Comparison of ENCODE assay signal across 21 mouse cellular contexts in genomic region chr2:75112751-75113150, GRCm38 (mm10).
DNase-seq lines count a peak whose midpoint lies in the region; ATAC-seq and TF ChIP-seq lines count a peak whose summit lies in the region.
"Had no signal": no experiment of that assay in that cellular context is flagged by ENCODE, and none has a peak within 500 bp of the region (broad histone marks: within the 10 kb centered on the region; RNA-seq: fewer than 3 reads in every experiment).

No protein-coding gene starts in this region.

- H3K4me1 ChIP-seq in heart, embryonic 11.5 days (ENCODE audit: control insufficient read depth, insufficient read depth, low read length): no peaks in the 10 kb centered on the region; the same call in 1 of the 2 replicates
- no peaks in the 10 kb centered on the region for H3K4me1 ChIP-seq in stomach, postnatal 0 days (replicated peaks; ENCODE audit: control insufficient read depth, insufficient read depth)
- H3K4me1 ChIP-seq: intestine, embryonic 15.5 days had no signal

- H3K9me3 ChIP-seq in heart, embryonic 11.5 days (replicated peaks; ENCODE audit: control insufficient read depth, low read length): no peaks in the 10 kb centered on the region
- no peaks in the 10 kb centered on the region for H3K9me3 ChIP-seq in stomach, postnatal 0 days (ENCODE audit: control insufficient read depth, low read length)
- H3K9me3 ChIP-seq: intestine, embryonic 15.5 days had no signal

- no peak overlapping the region for H3K27ac ChIP-seq in heart, embryonic 11.5 days (ENCODE audit: low read depth, low read length)
- no peak overlapping the region for H3K27ac ChIP-seq in stomach, postnatal 0 days (replicated peaks)
- H3K27ac ChIP-seq: hindbrain, embryonic 14.5 days; intestine, embryonic 15.5 days had no signal

- H3K27me3 ChIP-seq in heart, embryonic 11.5 days (ENCODE audit: control insufficient read depth, insufficient read depth, low read length): no peaks in the 10 kb centered on the region
- no peaks in the 10 kb centered on the region for H3K27me3 ChIP-seq in stomach, postnatal 0 days (ENCODE audit: control insufficient read depth, insufficient read depth, low read length)
- H3K27me3 ChIP-seq: intestine, embryonic 15.5 days had no signal

- TF ChIP-seq CTCF in stomach, postnatal 0 days (IDR thresholded peaks at IDR 0.05; ENCODE audit: low read depth): no peak

- no peak overlapping the region for H3K4me2 ChIP-seq in heart, embryonic 11.5 days
- H3K4me2 ChIP-seq in stomach, postnatal 0 days (replicated peaks; ENCODE audit: low read depth): no peak overlapping the region
- H3K4me2 ChIP-seq: hindbrain, embryonic 14.5 days; intestine, embryonic 15.5 days had no signal

- ATAC-seq in heart, embryonic 11.5 days (replicated peaks; ENCODE audit: insufficient number of reproducible peaks, low FRiP score, low TSS enrichment): no peak
- no peak for ATAC-seq in stomach, postnatal 0 days (ENCODE audit: low FRiP score, low TSS enrichment)
- ATAC-seq: forebrain, postnatal 0 days; intestine, embryonic 15.5 days; liver, postnatal 0 days had no signal

- no peak overlapping the region for H3K9ac ChIP-seq in heart, embryonic 11.5 days (ENCODE audit: low read depth, low read length)
- H3K9ac ChIP-seq in stomach, postnatal 0 days (ENCODE audit: low read length): no peak overlapping the region
- H3K9ac ChIP-seq: forebrain, postnatal 0 days; hindbrain, embryonic 14.5 days; intestine, embryonic 15.5 days; liver, postnatal 0 days had no signal

- peak; percentile 94 for DNase-seq in heart, adult 11 months
- DNase-seq in ovary, adult 18-20 months (ENCODE audit: low spot score): peak; percentile 26
- no peak for DNase-seq in ovary, postnatal 14 days (ENCODE audit: low spot score)
- DNase-seq in gastrocnemius, postnatal 25 days: peak; percentile 18
- peak; percentile 53 for DNase-seq in heart, postnatal 4 days
- DNase-seq in layer of hippocampus, postnatal 25 days (ENCODE audit: extremely low spot score in 1 of 2, low spot score in 1 of 2): no peak
- no peak for DNase-seq in stomach, postnatal 0 days (ENCODE audit: low spot score)
- DNase-seq: adrenal gland, postnatal 14 days; B cell, adult 2 months; cerebellum, adult 11-12 months; cerebellum, postnatal 25 days; forebrain, postnatal 0 days; kidney, postnatal 25 days; layer of hippocampus, adult 9-11 months; liver; liver, postnatal 0 days; lung, postnatal 36 days; thymus, adult 18-20 months had no signal

- no peaks in the 10 kb centered on the region for H3K36me3 ChIP-seq in heart, embryonic 11.5 days (ENCODE audit: control insufficient read depth, insufficient read depth, low read length)
- no peaks in the 10 kb centered on the region for H3K36me3 ChIP-seq in stomach, postnatal 0 days (ENCODE audit: control insufficient read depth, insufficient read depth, low read length)
- H3K36me3 ChIP-seq: intestine, embryonic 15.5 days had no signal

- no peak overlapping the region for H3K4me3 ChIP-seq in heart, embryonic 11.5 days (ENCODE audit: low read depth, low read length)
- no peak overlapping the region for H3K4me3 ChIP-seq in stomach, postnatal 0 days (ENCODE audit: low read depth, low read length)
- H3K4me3 ChIP-seq: intestine, embryonic 15.5 days had no signal

- WGBS in heart, embryonic 11.5 days (ENCODE audit: insufficient replicate concordance): 77% methylated on average over 9 of the region's 9 CpGs
- 82% methylated on average over 9 of the region's 9 CpGs for WGBS in stomach, postnatal 0 days

- no peak for TF ChIP-seq EP300 in stomach, postnatal 0 days (optimal IDR thresholded peaks at IDR 0.05)

Comparison
In these comparisons a context has a peak if more than half of its experiments do, and no peak if none do; other contexts are left out.
1. DNase-seq: peak in heart, adult 11 months (single experiment), ovary, adult 18-20 months (single experiment), gastrocnemius, postnatal 25 days (single experiment) and heart, postnatal 4 days (single experiment); none in ovary, postnatal 14 days (single experiment), layer of hippocampus, postnatal 25 days (0 of 2) and stomach, postnatal 0 days (single experiment).